In genomic region chr7:145148902-145149301, GRCm38 (mm10) we compare ENCODE assay signal across 24 mouse cellular contexts. TPM values are rescaled to one million over a fixed set of nuclear protein-coding genes. Genes with fewer than 3 reads are reported as not detected.
"Had no signal": no experiment of that assay in that cellular context is flagged by ENCODE, and none has a peak within 500 bp of the region (broad histone marks: within the 10 kb centered on the region; RNA-seq: fewer than 3 reads in every experiment).

No protein-coding gene starts in this region.

- ATAC-seq: intestine, embryonic 15.5 days; midbrain, embryonic 16.5 days had no signal

- H3K27me3 ChIP-seq: intestine, embryonic 15.5 days; limb, embryonic 13.5 days; liver, embryonic 13.5 days; midbrain, embryonic 12.5 days; stomach, embryonic 15.5 days had no signal

- H3K27ac ChIP-seq: intestine, embryonic 15.5 days; limb, embryonic 10.5 days; limb, embryonic 13.5 days; liver, embryonic 13.5 days; midbrain, embryonic 12.5 days; neural tube, embryonic 13.5 days; stomach, embryonic 15.5 days had no signal

- DNase-seq: kidney, adult 11 months; kidney, adult 9 months; kidney, postnatal 14 days; kidney, postnatal 4 days; layer of hippocampus, adult 9-11 months; liver; liver, embryonic 13.5 days; lung, adult 2 months; lung, postnatal 14 days; lung, postnatal 4 days; retina, postnatal 1 day; right cerebral cortex, postnatal 25 days; spleen, adult 18-20 months had no signal

- H3K9ac ChIP-seq: intestine, embryonic 15.5 days; limb, embryonic 13.5 days; liver, embryonic 13.5 days; midbrain, embryonic 12.5 days; neural tube, embryonic 13.5 days; stomach, embryonic 15.5 days had no signal

- H3K4me3 ChIP-seq: intestine, embryonic 15.5 days; limb, embryonic 10.5 days; limb, embryonic 13.5 days; liver, embryonic 13.5 days; midbrain, embryonic 12.5 days; myocyte; neural tube, embryonic 13.5 days; stomach, embryonic 15.5 days had no signal

- H3K36me3 ChIP-seq: intestine, embryonic 15.5 days; limb, embryonic 10.5 days; limb, embryonic 13.5 days; liver, embryonic 13.5 days; midbrain, embryonic 12.5 days; neural tube, embryonic 13.5 days; stomach, embryonic 15.5 days had no signal

- H3K9me3 ChIP-seq: intestine, embryonic 15.5 days; limb, embryonic 10.5 days; limb, embryonic 13.5 days; midbrain, embryonic 12.5 days; neural tube, embryonic 13.5 days; stomach, embryonic 15.5 days had no signal

- H3K4me1 ChIP-seq: intestine, embryonic 15.5 days; limb, embryonic 10.5 days; limb, embryonic 13.5 days; liver, embryonic 13.5 days; neural tube, embryonic 13.5 days; stomach, embryonic 15.5 days had no signal

- H3K4me2 ChIP-seq: intestine, embryonic 15.5 days; limb, embryonic 13.5 days; liver, embryonic 13.5 days; midbrain, embryonic 12.5 days; neural tube, embryonic 13.5 days; stomach, embryonic 15.5 days had no signal

RNA-seq across cellular contexts. Expression of gene 1810010D01Rik, which starts 59.0 kb away (rescaled TPM):
- total RNA-seq: left cerebral cortex, postnatal 25 days; monocyte, adult 5-6 weeks had no signal
- polyA plus RNA-seq: lung, embryonic 16.5 days; myocyte; neural tube, embryonic 13.5 days had no signal
